Mouse (Mus musculus) heart, postnatal 4 days (tissue): ENCODE results near the gene Adipoq. TPM values are rescaled to one million over a fixed set of nuclear protein-coding genes. Genes with fewer than 3 reads are reported as not detected.
"Not testable (repeated sequence)": the region's sequence is repeated elsewhere in the genome, so short reads cannot be mapped to it uniquely, and the experiment has no call there.

Source experiments
- DNase-seq: peaks from one replicate; pipeline ENCODE4 v3.0.0; 2021
- total RNA-seq, 2 experiments: library from RNA; stranded (reverse); gene quantifications; 2 replicates each; pipeline ENCODE4 v1.2.3; 2021

The Adipoq gene
- 1 to 10 TPM; 4.9 to 6.2 TPM for total RNA-seq

DNA sequence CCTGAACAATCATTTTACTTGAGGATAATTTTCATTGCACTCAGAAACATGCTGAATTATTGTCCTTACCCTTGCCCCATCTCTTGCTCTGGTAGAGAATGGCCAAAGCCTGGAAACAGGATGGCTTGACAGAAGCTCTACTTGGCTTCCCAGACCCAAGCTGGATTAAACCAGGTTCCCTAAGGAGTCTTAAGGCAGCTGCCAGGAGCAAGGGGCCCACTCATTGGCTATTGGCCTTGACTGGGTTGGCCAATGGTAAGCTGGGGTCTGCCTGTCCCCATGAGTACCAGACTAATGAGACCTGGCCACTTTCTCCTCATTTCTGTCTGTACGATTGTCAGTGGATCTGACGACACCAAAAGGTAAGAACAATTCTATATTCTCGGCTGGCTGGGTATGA lies at the start of gene Adipoq:
Adipoq (plus strand) TSS at position 257 of the 400 bp plus-strand sequence.
- no peak for DNase-seq

DNA sequence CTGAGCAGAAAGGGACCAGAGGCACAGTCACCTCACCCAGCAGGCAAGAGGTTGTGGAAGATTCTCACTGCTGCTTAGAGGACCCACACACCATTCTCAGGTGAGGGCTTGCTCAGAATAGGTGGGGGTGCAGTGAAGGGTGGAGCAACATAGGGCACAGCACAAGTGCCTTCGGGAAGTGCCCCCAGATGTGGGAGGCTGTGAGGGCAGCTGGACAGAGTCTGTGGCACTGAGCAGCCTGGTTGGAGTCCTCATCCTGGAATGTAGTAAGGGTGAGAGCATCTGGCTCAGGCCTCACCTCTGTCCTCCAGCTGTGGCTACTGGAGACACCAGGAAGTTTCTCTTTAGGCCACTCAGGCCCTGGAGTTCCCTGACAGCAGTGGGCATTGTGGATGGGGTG lies 49.5 kb upstream of the Adipoq start:
- DNase-seq, result not testable (repeated sequence)

DNA sequence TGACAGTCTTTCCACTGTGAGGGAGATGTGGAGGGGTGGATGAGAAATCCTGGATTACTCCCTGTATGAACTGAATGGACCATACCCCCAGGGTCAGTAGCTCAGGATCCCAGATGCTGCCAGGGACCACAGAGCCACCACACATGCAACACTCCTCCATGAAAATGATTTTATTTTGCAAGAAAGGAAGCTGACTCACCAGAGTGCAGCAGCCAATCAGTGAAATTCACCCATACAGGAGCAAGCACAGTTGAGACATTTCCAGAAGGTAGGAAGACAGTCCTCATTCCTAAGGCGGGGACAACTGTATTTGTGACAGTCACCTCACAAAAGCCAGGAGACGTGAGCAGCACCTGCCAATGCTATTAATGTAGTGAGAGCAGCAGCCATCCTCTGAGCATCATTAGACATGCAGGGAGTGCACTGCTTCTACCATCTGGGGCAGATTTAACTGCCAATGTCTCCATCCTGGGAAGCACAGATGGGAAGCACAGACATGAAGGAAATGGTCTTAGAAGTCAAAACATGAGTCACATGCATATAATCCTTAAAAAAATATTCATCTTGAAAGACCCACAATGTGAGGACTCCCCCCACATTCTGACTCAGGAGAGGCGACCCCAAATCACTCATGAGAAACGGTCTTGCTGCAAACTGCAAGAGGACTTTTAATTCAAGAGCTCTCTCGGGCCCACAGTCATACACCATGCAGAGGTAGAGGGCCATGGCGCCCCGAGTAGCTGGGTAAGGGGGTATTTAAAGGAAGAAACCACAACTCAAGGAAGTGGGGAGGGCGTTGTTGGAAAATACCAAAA lies 48.8 kb upstream of the Adipoq start:
- not testable (repeated sequence) for DNase-seq

DNA sequence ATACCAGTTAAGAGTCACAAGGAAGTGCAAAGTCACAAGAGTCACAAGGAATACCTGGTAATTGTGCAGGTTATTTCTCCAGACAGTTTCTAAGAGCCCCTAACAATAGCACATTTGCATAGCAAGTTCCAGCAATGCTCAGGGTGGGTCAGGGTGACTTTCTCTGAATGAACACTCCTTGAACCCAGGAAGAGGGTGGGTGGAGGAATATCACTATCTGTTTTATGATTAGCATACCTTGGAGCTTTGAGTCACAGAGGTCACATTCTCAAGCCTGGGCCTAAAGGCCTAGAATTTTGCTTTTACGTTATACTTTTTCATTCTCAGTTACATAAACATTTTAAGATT lies 48.3 kb upstream of the Adipoq start:
- not testable (repeated sequence) for DNase-seq

DNA sequence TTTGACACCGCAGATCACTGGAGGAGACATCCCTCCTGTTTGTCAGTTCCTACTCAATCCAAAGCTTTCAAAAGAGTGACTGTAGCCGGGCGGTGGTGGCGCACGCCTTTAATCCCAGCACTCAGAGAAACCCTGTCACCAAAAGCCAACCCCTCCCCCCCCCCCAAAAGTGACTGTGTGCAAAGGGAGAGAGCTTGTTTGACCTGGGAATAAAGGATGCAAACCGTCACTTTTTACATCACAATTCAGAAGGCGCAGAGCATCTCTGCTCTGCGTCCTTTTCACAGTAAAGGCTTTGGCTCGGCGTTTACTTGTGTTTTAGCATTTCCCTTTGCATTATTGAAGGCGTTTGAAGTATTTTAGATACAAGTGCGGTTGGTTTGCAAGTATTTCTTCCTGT lies 46.7 kb upstream of the Adipoq start:
- DNase-seq, result no peak

DNA sequence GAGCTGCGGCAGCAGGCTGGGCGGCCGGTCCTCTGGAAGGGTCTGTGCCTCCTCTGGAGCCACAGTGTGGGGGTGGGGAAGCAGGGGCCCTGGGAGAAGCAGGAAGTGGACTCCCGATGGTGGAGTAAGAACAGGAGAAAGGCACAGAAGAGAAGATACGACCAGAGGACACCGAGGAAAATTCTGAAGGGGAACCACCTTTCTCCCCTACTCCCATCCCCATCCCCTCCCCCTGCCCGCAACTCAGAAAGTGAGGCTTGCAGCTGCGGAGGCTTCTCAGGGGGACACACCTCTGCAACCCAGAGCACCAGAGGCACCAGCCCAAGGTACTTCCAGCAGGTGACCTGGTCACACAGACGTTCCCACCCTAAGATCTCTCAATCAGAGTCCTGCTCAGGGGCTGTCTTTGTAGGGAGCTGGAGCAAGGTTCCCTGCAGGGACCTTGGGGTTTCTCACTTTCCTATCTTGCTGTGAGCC lies 46.2 kb upstream of the Adipoq start:
- DNase-seq, result peak; percentile 61

DNA sequence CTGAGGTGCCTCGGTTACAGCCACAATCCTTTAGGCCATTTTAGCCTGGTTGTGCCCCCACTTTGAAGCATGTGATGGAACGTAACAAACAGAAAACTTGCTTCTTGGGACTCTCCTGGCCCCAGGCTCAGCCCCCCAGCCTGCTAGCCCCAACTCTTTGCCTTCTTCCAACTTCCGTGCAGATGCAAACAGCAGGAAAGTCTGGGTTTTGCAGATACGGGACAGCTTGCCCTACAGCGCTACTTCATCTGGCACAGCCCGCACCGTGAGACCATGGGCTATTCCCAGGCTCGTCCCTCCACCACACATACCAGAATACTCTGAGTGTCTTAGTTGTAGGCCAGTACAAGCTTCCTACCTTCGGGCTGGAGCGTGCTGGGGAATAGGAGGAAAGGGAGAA lies 45.7 kb upstream of the Adipoq start:
- DNase-seq, result peak; percentile 17

DNA sequence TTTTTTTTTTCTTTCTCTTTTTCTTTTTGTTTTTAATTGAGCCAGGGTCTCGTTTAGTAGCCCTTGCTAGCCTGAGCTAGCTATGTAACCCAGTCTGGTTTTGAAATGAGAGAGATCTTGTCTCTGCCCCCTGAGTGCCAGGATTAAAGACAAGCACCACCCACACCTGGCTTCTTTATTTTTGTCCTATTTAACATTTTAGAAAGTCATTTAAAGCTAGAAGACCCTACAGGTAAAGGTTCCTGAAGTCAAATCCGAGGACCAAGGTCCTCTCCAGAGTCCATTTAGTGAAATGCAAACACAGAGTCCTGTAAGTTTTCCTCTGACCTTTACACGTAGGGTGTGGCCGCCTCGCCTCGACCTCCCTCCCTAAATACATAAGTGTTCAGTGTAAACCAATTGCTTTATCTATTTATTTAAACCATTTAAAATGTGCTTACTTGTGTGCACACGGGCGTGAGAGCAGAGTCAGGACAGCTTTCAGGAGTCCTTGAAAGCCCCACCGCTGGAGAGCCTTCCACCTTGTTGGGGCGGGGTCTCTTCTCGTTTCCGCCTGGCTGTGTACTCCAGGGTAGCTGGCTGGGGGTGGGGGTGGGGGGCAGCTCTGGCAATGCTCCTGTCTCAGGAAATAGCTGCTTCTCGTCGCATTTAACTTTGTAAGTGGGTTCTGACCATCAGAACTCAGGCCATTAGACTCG lies 43.8 kb upstream of the Adipoq start:
- no peak for DNase-seq

DNA sequence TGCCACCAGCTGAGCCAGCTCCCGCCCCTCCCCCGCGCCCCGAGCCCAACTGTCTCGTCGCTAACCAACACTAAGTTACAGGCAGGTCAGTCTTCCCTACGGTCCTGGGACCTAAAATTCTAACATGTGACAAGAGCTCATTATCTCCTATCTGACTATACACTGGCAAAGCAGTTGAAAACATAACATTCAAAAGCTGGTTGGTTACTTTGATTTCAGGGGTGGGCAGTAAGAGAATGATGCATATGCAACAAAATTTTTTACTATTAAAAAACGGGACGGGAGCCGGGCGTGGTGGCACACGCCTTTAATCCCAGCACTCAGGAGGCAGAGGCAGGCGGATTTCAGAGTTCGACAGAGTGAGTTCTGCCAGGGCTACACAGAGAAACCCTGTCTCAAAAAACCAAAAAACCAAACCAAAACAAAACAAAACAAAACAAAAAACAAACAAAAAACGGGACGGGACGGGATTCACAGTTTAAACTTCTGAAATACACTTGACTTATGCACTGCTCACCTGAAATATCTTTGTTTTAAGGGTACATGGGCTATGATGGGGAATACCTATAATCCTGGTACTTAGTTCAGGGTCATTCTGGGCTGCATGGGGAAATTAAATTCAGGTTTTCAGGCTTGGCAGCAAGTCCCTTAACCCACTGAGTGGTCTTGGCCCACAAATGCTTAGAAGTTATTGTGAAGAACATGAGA lies 43.1 kb upstream of the Adipoq start:
- DNase-seq, result peak; percentile 46

DNA sequence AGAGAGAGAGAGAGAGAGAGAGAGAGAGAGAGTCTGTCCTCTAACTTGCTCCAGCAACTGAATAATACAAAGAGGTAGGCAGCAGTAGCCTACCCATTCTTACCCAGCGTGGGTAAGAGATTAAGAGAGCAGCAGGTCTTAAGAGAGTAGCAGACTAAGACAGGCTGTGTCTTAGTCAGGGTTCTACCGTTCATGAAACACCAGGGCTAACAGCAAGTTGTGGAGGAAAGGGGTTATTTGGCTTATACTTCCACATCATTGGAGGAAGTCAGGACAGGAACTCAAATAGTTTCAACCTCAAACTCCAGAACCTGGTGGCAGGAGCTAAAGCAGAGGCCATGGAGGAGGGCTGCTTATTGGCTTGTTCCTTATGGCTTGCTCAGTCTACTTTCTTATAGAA lies 42.5 kb upstream of the Adipoq start:
- no peak for DNase-seq

DNA sequence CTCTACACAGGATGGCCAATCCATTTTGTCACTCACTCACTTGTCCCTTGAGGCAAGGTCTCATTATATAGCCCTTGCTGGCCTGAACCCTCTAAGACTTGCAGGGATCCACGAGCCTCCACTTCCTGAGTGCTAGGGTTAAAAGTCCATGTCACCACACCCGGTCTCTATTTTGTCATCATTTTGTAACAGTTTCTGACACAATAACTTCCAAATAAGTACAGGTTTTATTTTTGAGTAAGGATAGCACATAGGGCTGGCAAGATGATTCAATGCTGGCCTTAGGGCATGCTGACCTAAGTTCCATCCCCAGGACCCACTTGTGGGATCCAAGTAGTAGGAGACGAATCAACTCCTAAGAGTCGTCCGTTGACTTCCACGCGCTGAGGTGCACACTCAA lies 40.2 kb upstream of the Adipoq start:
- DNase-seq, result no peak

DNA sequence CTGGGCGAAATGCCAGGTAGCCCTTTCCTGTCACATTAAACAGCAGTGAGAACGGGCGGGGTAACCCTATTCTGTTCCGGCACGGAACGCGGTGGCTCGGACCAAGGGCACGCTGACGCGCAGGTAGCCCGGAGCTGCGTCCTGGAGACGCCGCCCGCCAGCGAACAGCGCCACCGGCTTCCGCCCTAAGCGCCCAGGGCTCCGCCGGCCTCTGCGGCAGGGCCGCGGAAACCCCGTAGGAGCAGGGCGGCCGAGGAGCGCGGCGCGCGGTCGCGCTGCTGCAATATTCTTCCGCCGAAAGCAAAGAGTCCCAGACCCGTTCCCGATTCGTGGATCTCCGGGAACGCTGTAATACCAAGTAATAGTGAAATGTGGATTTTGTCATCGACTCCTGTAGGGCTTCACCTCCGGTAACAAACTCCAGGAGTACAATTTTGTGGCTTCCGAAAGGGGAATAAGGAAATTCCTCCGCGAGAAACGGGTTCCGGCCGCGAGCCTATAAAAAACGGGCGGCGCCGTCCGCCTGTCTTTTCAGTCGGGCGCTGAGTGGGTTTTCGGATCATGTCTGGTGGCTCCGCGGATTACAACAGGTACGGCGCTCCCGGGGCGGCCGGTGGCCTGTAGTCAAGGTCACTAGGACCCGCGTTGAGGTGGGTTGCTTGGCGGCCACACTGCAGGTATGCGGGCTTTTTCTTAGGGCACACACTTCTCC lies 38.9 kb upstream of the Adipoq start, which contains the start of gene Eif4a2:
Eif4a2 (plus strand) TSS at position 214 of the 712 bp plus-strand sequence.
- peak; percentile 94 for DNase-seq

DNA sequence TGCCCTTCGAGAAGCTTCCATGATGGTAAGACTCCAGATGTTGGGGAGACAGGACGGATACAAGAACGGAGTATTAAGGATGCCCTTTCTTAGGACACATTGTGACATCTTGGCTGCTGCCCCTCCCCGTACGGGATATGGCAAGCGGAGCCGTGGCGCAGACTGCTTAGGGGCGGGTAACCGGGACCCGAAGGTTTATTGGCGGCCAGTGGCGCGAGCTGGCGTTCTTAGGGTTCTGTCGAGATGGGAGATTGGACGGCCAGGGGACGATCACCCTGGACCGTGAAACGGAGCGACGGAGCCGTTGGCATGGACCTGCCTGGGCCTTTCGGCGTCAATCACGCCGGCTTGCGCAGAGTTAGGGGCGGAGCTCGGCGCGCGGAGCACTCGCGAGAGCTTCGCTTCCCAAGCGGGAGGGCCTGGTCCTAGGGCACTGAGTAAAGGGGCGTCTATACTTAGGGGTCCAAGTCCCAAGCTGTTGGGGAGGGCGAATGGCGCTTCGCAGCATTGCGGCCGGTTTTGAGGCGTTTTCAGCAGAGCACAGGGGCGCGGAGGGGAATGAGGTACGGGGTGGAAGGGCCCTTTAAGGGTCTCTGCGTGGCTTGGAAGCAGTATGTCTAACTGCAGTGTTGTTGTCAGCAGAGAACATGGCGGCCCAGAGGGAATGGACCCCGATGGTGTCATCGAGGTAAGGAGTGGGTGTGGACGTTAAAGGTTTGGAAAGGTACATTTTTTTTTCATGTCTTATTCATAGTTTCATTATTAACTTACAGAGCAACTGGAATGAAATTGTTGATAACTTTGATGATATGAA lies 38.2 kb upstream of the Adipoq start:
- DNase-seq, result peak; percentile 89

DNA sequence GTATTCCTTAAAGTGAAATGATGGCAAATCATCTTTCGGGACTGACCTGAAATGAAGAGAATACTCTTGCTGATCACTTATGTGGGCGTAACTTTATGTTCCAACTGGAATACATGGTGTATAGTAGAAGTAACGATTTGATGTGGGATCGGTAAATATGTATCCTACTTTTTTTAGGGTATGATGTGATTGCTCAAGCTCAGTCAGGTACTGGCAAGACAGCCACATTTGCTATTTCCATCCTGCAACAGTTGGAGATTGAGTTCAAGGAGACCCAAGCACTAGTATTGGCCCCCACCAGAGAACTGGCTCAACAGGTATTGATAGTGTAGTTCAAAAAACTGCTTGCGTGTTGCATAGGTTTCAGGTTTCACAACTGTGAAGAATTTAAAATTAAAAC lies 37.4 kb upstream of the Adipoq start:
- DNase-seq, result no peak

DNA sequence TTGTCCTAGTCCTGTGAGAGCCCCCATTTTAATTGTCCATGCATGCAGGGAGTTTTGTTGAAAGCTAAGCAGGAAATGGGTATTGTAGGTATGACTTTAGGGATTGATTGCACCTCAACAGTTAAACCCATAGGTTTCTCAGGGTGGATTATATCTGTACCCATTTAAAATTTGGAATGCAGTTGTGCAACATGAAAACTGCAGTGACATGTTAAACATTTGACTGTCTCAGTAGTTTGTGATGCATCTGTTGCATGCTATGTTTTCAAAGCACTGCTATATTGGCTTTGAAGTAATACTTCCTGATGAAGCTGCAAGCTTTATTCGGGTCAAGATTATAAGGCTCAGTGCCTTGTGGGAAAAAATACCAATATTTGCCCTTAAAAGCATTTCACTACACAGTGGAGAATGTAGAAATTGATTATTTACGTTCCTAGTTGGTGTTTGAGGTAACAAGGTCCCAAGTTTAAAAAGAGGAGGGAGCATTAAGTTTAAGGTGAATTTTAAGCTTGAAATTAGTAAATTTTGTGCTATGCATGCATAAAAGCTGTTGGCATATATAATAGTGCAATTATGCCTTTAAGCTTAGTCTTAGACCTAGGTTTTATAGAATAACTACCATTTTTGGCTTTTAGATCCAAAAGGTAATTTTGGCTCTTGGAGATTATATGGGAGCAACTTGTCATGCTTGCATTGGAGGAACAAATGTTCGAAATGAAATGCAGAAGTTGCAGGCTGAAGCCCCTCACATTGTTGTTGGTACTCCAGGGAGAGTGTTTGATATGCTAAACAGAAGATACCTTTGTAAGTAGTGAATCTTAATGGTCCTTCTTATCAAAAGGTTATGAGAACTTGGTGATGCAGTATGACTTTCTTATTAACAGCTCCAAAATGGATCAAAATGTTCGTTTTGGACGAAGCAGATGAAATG lies 36.7 kb upstream of the Adipoq start:
- no peak for DNase-seq

DNA sequence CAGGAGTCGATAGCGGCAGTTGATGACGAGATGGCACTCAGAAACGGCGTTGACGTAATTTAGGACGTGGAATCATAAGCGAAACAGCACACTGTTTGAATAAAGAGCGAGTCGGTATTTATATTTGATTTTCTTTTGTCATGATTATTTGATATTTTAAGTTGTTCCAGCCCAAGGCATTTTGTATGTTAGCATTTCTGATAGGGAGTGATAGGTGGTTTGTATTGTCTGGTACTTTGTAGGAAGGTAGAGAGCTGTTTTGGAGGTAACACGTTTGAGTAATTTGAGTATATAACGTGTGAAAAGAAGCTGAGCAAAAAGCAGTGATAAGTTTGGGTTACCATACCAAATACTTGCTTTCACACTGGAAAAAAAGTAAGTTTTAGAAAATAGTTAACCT lies 34.0 kb upstream of the Adipoq start:
- DNase-seq, result no peak

DNA sequence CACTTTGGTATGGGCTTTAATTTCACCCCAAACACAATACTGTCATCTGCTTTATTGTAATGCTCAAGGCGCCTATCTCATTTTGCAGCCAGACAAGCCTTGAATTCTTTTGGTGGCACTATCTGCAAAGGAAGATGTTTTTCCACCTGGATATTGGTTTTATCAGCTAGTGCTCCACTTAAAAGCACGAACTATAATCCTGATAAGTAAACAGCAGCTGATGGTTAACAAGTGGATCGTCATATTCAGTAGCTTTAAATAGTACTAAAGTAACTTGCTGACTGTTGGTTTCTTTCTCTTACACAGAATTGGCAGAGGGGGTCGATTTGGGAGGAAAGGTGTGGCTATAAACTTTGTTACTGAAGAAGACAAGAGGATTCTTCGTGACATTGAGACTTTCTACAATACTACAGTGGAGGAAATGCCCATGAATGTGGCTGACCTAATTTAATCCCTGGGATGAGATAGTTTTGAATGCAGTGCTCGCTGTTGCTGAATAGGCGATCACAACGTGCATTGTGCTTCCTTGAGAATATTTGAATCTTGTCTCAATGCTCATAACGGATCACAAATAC lies 33.4 kb upstream of the Adipoq start:
- no peak for DNase-seq

DNA sequence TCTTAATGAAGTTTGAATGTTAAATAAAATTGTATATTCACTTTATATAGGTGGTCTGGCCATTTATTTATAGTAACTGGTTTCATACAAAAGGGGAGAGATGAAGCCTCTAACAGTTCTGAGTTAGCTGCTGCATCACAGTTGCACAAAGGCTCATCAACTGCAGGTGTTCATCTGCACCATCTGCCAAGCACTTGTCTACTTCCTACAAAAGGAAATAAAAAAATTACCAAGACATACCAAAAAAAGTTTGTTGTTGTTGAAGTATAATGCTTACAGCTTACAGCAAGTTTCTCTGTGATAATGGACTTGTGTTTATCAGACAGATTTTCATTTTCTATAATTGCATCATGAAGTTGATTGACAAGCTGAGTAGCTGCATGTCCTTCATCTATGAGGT lies 32.4 kb upstream of the Adipoq start:
- no peak for DNase-seq

DNA sequence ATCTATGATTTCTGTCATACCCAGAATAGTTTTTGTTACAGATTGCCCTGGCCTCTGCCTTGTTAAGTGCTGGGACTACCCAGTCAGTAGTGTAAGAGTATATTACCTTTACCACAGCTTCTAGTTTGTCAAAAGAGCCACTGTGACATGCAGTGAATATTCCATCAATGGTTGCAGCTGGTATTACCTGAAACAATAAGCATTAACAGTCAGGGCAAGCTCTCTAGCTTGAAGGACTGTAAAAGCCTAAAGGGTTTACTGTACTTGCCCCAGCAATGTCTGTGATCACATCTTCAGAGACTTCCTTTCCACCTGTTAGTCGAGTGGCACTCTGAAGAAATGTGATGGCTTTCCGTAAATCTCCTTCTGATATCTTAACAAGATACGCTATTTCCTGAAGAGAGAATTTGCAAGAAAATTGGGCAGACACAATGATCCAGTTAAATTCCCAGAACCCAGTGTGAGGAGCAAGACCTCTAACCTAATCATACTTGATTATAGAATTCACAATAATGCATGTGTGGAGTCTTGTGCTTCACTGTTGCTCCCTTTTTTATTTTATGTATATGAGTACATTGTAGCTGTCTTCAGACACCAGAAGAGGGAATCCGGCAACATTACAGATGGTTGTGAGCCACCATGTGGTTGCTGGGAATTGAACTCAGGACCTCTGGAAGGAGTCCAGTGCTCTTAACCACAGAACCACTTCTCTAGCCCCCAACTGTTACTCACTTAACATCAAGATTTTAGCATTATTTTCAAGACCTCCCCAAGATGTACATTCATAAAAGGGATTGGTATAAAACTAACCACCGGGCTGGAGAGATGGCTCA lies 31.8 kb upstream of the Adipoq start:
- no peak for DNase-seq
